Mouse (Mus musculus): Measurements from ENCODE around the gene Plxnc1.

Plxnc1 gene

GRCm38 (mm10) chr10:94896311-94896710 is 48.3 kb downstream of the Plxnc1 start:
- DNase-seq (ENCODE audit: low read depth, low spot score) = no peak
- H3K36me3 ChIP-seq (ENCODE audit: control insufficient read depth, insufficient read depth, low read length, poor library complexity, severe bottlenecking) = peaks cover 5% of the 10 kb centered on the region

GRCm38 (mm10) chr10:94895876-94896275 is 48.8 kb downstream of the Plxnc1 start:
- H3K27me3 ChIP-seq (ENCODE audit: control insufficient read depth, insufficient read depth, low read length, poor library complexity, severe bottlenecking) = no peaks in the 10 kb centered on the region
- peaks cover 5% of the 10 kb centered on the region; the same call in 1 of the 2 replicates for H3K36me3 ChIP-seq (ENCODE audit: control insufficient read depth, insufficient read depth, low read length, poor library complexity, severe bottlenecking)
- DNase-seq (ENCODE audit: low read depth, low spot score) = no peak

More at GRCm38 (mm10) chr10:94896311-94896710, 48.3 kb downstream of the Plxnc1 start:
- H3K27me3 ChIP-seq (ENCODE audit: control insufficient read depth, insufficient read depth, low read length, poor library complexity, severe bottlenecking) = no peaks in the 10 kb centered on the region

GRCm38 (mm10) chr10:94889735-94890134 is 54.9 kb downstream of the Plxnc1 start:
- Histone ChIP-seq H3K36me3 (ENCODE audit: control insufficient read depth, insufficient read depth, low read length, poor library complexity, severe bottlenecking) (peaks cover 4% of the 10 kb centered on the region; the same call in 1 of the 2 replicates), H3K27me3 (ENCODE audit: control insufficient read depth, insufficient read depth, low read length, poor library complexity, severe bottlenecking) (no peaks in the 10 kb centered on the region)
- no peak for DNase-seq (ENCODE audit: low read depth, low spot score)

GRCm38 (mm10) chr10:94883216-94883615 is 61.4 kb downstream of the Plxnc1 start:
- no peak for DNase-seq (ENCODE audit: low read depth, low spot score)
- no peaks in the 10 kb centered on the region for H3K27me3 ChIP-seq (ENCODE audit: control insufficient read depth, insufficient read depth, low read length, poor library complexity, severe bottlenecking)
- H3K36me3 ChIP-seq (ENCODE audit: control insufficient read depth, insufficient read depth, low read length, poor library complexity, severe bottlenecking) = 0 out of 2 replicates have a peak, but pooled peaks cover 4% of the 10 kb centered on the region

- H3K27me3 ChIP-seq (ENCODE audit: control insufficient read depth, insufficient read depth, low read length, poor library complexity, severe bottlenecking) = no peaks in the 10 kb centered on the region
- H3K36me3 ChIP-seq (ENCODE audit: control insufficient read depth, insufficient read depth, low read length, poor library complexity, severe bottlenecking) = no peaks in the 10 kb centered on the region
- DNase-seq (ENCODE audit: low read depth, low spot score) = no peak
These were observed 73.1 kb downstream of the Plxnc1 start for GRCm38 (mm10) chr10:94871506-94871905.

GRCm38 (mm10) chr10:94871102-94871501 is 73.5 kb downstream of the Plxnc1 start:
- DNase-seq (ENCODE audit: low read depth, low spot score) = no peak
- Histone ChIP-seq H3K27me3 (ENCODE audit: control insufficient read depth, insufficient read depth, low read length, poor library complexity, severe bottlenecking) (no peaks in the 10 kb centered on the region), H3K36me3 (ENCODE audit: control insufficient read depth, insufficient read depth, low read length, poor library complexity, severe bottlenecking) (no peaks in the 10 kb centered on the region)

- DNase-seq (ENCODE audit: low read depth, low spot score) = no peak
- H3K36me3 ChIP-seq (ENCODE audit: control insufficient read depth, insufficient read depth, low read length, poor library complexity, severe bottlenecking) = no peaks in the 10 kb centered on the region; the same call in 1 of the 2 replicates
- no peaks in the 10 kb centered on the region for H3K27me3 ChIP-seq (ENCODE audit: control insufficient read depth, insufficient read depth, low read length, poor library complexity, severe bottlenecking)
These were observed 77.4 kb downstream of the Plxnc1 start for GRCm38 (mm10) chr10:94866995-94867856.

GRCm38 (mm10) chr10:94865206-94865605 is 79.4 kb downstream of the Plxnc1 start:
- no peaks in the 10 kb centered on the region; the same call in 1 of the 2 replicates for H3K36me3 ChIP-seq (ENCODE audit: control insufficient read depth, insufficient read depth, low read length, poor library complexity, severe bottlenecking)
- H3K27me3 ChIP-seq (ENCODE audit: control insufficient read depth, insufficient read depth, low read length, poor library complexity, severe bottlenecking) = no peaks in the 10 kb centered on the region
- DNase-seq (ENCODE audit: low read depth, low spot score) = no peak

- no peaks in the 10 kb centered on the region for H3K27me3 ChIP-seq (ENCODE audit: control insufficient read depth, insufficient read depth, low read length, poor library complexity, severe bottlenecking)
- peak; percentile 32 for DNase-seq (ENCODE audit: low read depth, low spot score)
- no peaks in the 10 kb centered on the region; the same call in 1 of the 2 replicates for H3K36me3 ChIP-seq (ENCODE audit: control insufficient read depth, insufficient read depth, low read length, poor library complexity, severe bottlenecking)
These were observed 80.3 kb downstream of the Plxnc1 start for GRCm38 (mm10) chr10:94864199-94864928.

- H3K36me3 ChIP-seq (ENCODE audit: control insufficient read depth, insufficient read depth, low read length, poor library complexity, severe bottlenecking) = no peaks in the 10 kb centered on the region; the same call in 1 of the 2 replicates
- DNase-seq (ENCODE audit: low read depth, low spot score) = no peak
These were observed 81.4 kb downstream of the Plxnc1 start for GRCm38 (mm10) chr10:94863251-94863650.

GRCm38 (mm10) chr10:94860870-94861269 is 83.8 kb downstream of the Plxnc1 start:
- Histone ChIP-seq H3K27me3 (ENCODE audit: control insufficient read depth, insufficient read depth, low read length, poor library complexity, severe bottlenecking) (no peaks in the 10 kb centered on the region), H3K36me3 (ENCODE audit: control insufficient read depth, insufficient read depth, low read length, poor library complexity, severe bottlenecking) (no peaks in the 10 kb centered on the region; the same call in 1 of the 2 replicates)
- no peak for DNase-seq (ENCODE audit: low read depth, low spot score)

More at GRCm38 (mm10) chr10:94863251-94863650, 81.4 kb downstream of the Plxnc1 start:
- no peaks in the 10 kb centered on the region for H3K27me3 ChIP-seq (ENCODE audit: control insufficient read depth, insufficient read depth, low read length, poor library complexity, severe bottlenecking)

- Histone ChIP-seq H3K27me3 (ENCODE audit: control insufficient read depth, insufficient read depth, low read length, poor library complexity, severe bottlenecking) (no peaks in the 10 kb centered on the region), H3K36me3 (ENCODE audit: control insufficient read depth, insufficient read depth, low read length, poor library complexity, severe bottlenecking) (no peaks in the 10 kb centered on the region)
- DNase-seq (ENCODE audit: low read depth, low spot score) = peak; percentile 54
These were observed 86.2 kb downstream of the Plxnc1 start for GRCm38 (mm10) chr10:94858277-94859033.

- H3K27me3 ChIP-seq (ENCODE audit: control insufficient read depth, insufficient read depth, low read length, poor library complexity, severe bottlenecking) = no peaks in the 10 kb centered on the region
- DNase-seq (ENCODE audit: low read depth, low spot score) = no peak
- no peaks in the 10 kb centered on the region for H3K36me3 ChIP-seq (ENCODE audit: control insufficient read depth, insufficient read depth, low read length, poor library complexity, severe bottlenecking)
These were observed 94.1 kb downstream of the Plxnc1 start for GRCm38 (mm10) chr10:94850565-94850964.

- Histone ChIP-seq H3K27me3 (ENCODE audit: control insufficient read depth, insufficient read depth, low read length, poor library complexity, severe bottlenecking) (no peaks in the 10 kb centered on the region), H3K36me3 (ENCODE audit: control insufficient read depth, insufficient read depth, low read length, poor library complexity, severe bottlenecking) (no peaks in the 10 kb centered on the region)
- no peak for DNase-seq (ENCODE audit: low read depth, low spot score)
These were observed 94.7 kb downstream of the Plxnc1 start for GRCm38 (mm10) chr10:94849930-94850329.

All from splenic B cell, adult 2 months (primary cell).